In the genomic region with DNA sequence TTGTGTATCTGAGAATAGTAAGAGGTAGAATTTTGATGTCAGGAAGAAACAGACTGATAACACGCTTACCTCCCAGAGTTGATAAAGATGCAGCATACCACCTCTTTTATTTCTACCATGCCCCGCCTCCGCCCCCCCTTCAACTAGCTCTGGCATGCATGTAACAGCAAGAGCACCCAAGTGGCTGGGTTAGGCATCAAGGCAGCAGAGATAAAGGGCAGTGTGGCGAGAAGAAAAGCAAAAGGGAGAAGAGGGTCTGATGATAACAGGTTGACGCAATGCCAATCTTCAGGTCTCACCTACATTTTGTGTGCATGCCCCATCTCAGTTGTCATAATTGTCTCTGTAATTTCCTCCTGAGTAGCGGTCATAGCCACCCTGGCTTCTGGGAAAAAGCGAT, we compare ENCODE assay signal across 22 mouse cellular contexts. TPM values are rescaled to one million over a fixed set of nuclear protein-coding genes. Genes with fewer than 3 reads are reported as not detected.
DNase-seq lines count a peak whose midpoint lies in the region; ATAC-seq and TF ChIP-seq lines count a peak whose summit lies in the region.
"Had no signal": no experiment of that assay in that cellular context is flagged by ENCODE, and none has a peak within 500 bp of the region (broad histone marks: within the 10 kb centered on the region; RNA-seq: fewer than 3 reads in every experiment).

No protein-coding gene starts in this region.

- H3ac ChIP-seq in C2C12 (ENCODE audit: control insufficient read depth, insufficient read length, low read depth): no peak overlapping the region

- H3K4me3 ChIP-seq in erythroblast, embryonic 14.5 days (replicated peaks): peak overlapping the region; percentile 93
- peak overlapping the region; percentile 14 for H3K4me3 ChIP-seq in C2C12 (ENCODE audit: insufficient read depth, poor library complexity, severe bottlenecking)
- H3K4me3 ChIP-seq in limb, embryonic 10.5 days: 0 out of 2 replicates have a peak overlapping the region, but pooled peaks have one; percentile 4
- no peak overlapping the region for H3K4me3 ChIP-seq in liver, embryonic 15.5 days (replicated peaks)
- H3K4me3 ChIP-seq in hindbrain, embryonic 13.5 days: no peak overlapping the region
- H3K4me3 ChIP-seq: megakaryocyte, embryonic 14.5 days; neural tube, embryonic 15.5 days had no signal

- no peak overlapping the region for H3K9ac ChIP-seq in liver, embryonic 15.5 days
- no peak overlapping the region for H3K9ac ChIP-seq in hindbrain, embryonic 13.5 days
- H3K9ac ChIP-seq: embryonic facial prominence, embryonic 15.5 days; forebrain, embryonic 15.5 days; heart, embryonic 15.5 days; neural tube, embryonic 15.5 days had no signal

- peaks cover 67% of the 10 kb centered on the region for H3K36me3 ChIP-seq in erythroblast, embryonic 14.5 days (ENCODE audit: control insufficient read depth)
- H3K36me3 ChIP-seq in C2C12 (ENCODE audit: control insufficient read depth, insufficient read depth): peaks cover 65% of the 10 kb centered on the region
- H3K36me3 ChIP-seq in limb, embryonic 10.5 days: peaks cover 61% of the 10 kb centered on the region
- H3K36me3 ChIP-seq in liver, embryonic 15.5 days (replicated peaks): peaks cover 59% of the 10 kb centered on the region
- H3K36me3 ChIP-seq in hindbrain, embryonic 13.5 days: peaks cover 28% of the 10 kb centered on the region

- no peak overlapping the region for H3K27ac ChIP-seq in limb, embryonic 10.5 days
- no peak overlapping the region for H3K27ac ChIP-seq in liver, embryonic 15.5 days (replicated peaks)
- no peak overlapping the region for H3K27ac ChIP-seq in hindbrain, embryonic 13.5 days
- H3K27ac ChIP-seq: embryonic facial prominence, embryonic 15.5 days; forebrain, embryonic 15.5 days; heart, embryonic 15.5 days; neural tube, embryonic 15.5 days had no signal

- intact Hi-C loops in left cerebral cortex, postnatal 36 days (cut with DNase I): no loop called here

- H3K79me3 ChIP-seq in C2C12 (ENCODE audit: low read depth): peaks cover 26% of the 10 kb centered on the region

- peaks cover 47% of the 10 kb centered on the region for H3K79me2 ChIP-seq in C2C12 (ENCODE audit: control insufficient read depth, insufficient read depth)

- H3K4me2 ChIP-seq in liver, embryonic 15.5 days: peak overlapping the region; percentile 82; the same call in 1 of the 2 replicates
- H3K4me2 ChIP-seq in hindbrain, embryonic 13.5 days: no peak overlapping the region

- 92% methylated on average over 7 of the region's 7 CpGs for WGBS in limb, embryonic 10.5 days
- WGBS in liver, embryonic 15.5 days (ENCODE audit: insufficient replicate concordance): 52% methylated on average over 7 of the region's 7 CpGs
- WGBS in hindbrain, embryonic 13.5 days: 93% methylated on average over 7 of the region's 7 CpGs

- no peaks in the 10 kb centered on the region for H3K27me3 ChIP-seq in erythroblast, embryonic 14.5 days (ENCODE audit: control insufficient read depth)
- no peaks in the 10 kb centered on the region for H3K27me3 ChIP-seq in C2C12 (ENCODE audit: control insufficient read depth, insufficient read depth, insufficient read length)
- H3K27me3 ChIP-seq in limb, embryonic 10.5 days (ENCODE audit: low read depth, poor library complexity, severe bottlenecking): no peaks in the 10 kb centered on the region
- no peaks in the 10 kb centered on the region for H3K27me3 ChIP-seq in liver, embryonic 15.5 days
- no peaks in the 10 kb centered on the region for H3K27me3 ChIP-seq in hindbrain, embryonic 13.5 days
- H3K27me3 ChIP-seq: embryonic facial prominence, embryonic 15.5 days; forebrain, embryonic 15.5 days; heart, embryonic 15.5 days; megakaryocyte, embryonic 14.5 days; neural tube, embryonic 15.5 days had no signal

- TF ChIP-seq CTCF in C2C12 (IDR thresholded peaks at IDR 0.05; ENCODE audit: control insufficient read depth, insufficient read depth, insufficient read length): no peak

- no peak for ATAC-seq in erythroblast, adult 5-6 weeks (replicated peaks; ENCODE audit: low FRiP score, poor library complexity, severe bottlenecking)
- ATAC-seq in liver, embryonic 15.5 days (ENCODE audit: insufficient read depth): no peak
- no peak for ATAC-seq in hindbrain, embryonic 13.5 days (ENCODE audit: low FRiP score)
- ATAC-seq: forebrain, embryonic 15.5 days; lung, postnatal 0 days; Patski had no signal

- H3K9me3 ChIP-seq in erythroblast, embryonic 14.5 days (ENCODE audit: control insufficient read depth, low read length): peaks cover 9% of the 10 kb centered on the region
- no peaks in the 10 kb centered on the region for H3K9me3 ChIP-seq in limb, embryonic 10.5 days (replicated peaks)
- H3K9me3 ChIP-seq in liver, embryonic 15.5 days (replicated peaks): no peaks in the 10 kb centered on the region
- H3K9me3 ChIP-seq in hindbrain, embryonic 13.5 days: no peaks in the 10 kb centered on the region
- H3K9me3 ChIP-seq: embryonic facial prominence, embryonic 15.5 days; forebrain, embryonic 15.5 days; heart, embryonic 15.5 days; neural tube, embryonic 15.5 days had no signal

- DNase-seq in limb, embryonic 10.5 days (ENCODE audit: low spot score): no peak
- no peak for DNase-seq in left cerebral cortex, postnatal 36 days (ENCODE audit: low spot score in 2 of 2)
- DNase-seq in urinary bladder, postnatal 36 days (ENCODE audit: low spot score in 2 of 2): no peak
- DNase-seq: adrenal gland, postnatal 36 days; cerebellum, adult 9-11 months; embryo, embryonic 11 days; heart, adult 11 months; kidney, adult 8-10 months; kidney, postnatal 4 days; thymus, postnatal 36 days had no signal

- H3K4me1 ChIP-seq in erythroblast, embryonic 14.5 days (ENCODE audit: control insufficient read depth): peaks cover 41% of the 10 kb centered on the region
- peaks cover 7% of the 10 kb centered on the region; the same call in 1 of the 2 replicates for H3K4me1 ChIP-seq in limb, embryonic 10.5 days
- peaks cover 20% of the 10 kb centered on the region for H3K4me1 ChIP-seq in liver, embryonic 15.5 days (replicated peaks)
- H3K4me1 ChIP-seq in hindbrain, embryonic 13.5 days (replicated peaks): peaks cover 11% of the 10 kb centered on the region

TF ChIP-seq in C2C12, 6 proteins besides CTCF, POLR2A, EP300 and RAD21:
- TF ChIP-seq FOSL1 (IDR thresholded peaks at IDR 0.05; ENCODE audit: insufficient read depth, low read length, poor library complexity, severe bottlenecking) (no peak), CEBPB (IDR thresholded peaks at IDR 0.05; ENCODE audit: low read depth) (no peak)

RNA-seq across cellular contexts. Expression of a gene that starts 2.7 kb away (rescaled TPM):
- 9.4 and 12.0 TPM in 2 replicates for polyA plus RNA-seq in erythroblast, embryonic 14.5 days (2012)
- 309 and 358 TPM in 2 replicates for total RNA-seq in erythroblast, adult 5-6 weeks (2015; ENCODE audit: low replicate concordance)
- 298 and 314 TPM in 2 replicates for total RNA-seq in erythroblast, adult 5-6 weeks (2017; ENCODE audit: low replicate concordance)
- polyA plus RNA-seq in C2C12 (2012; fragmentation: generic; extraction: Trizol): 537 TPM
- 505 and 510 TPM in 2 replicates for polyA plus RNA-seq in limb, embryonic 10.5 days (2016; fragmentation: Nextera tagmentation; extraction: Ambion mirVana)
- 228 and 253 TPM in 2 replicates for polyA plus RNA-seq in liver, embryonic 15.5 days (2015; fragmentation: Nextera tagmentation; extraction: Ambion mirVana)
- polyA plus RNA-seq in hindbrain, embryonic 13.5 days (2015; fragmentation: Nextera tagmentation; extraction: Ambion mirVana): 336 and 358 TPM in 2 replicates
- 100 to 1,000 TPM; 124 to 126 TPM for total RNA-seq in left cerebral cortex, postnatal 36 days (2021)

RNA-seq across cellular contexts. Expression of a gene that starts 10.3 kb away (rescaled TPM):
- polyA plus RNA-seq in erythroblast, embryonic 14.5 days (2012): 0.95 and 1.1 TPM in 2 replicates
- 3.1 and 7.7 TPM in 2 replicates for total RNA-seq in erythroblast, adult 5-6 weeks (2015; ENCODE audit: low replicate concordance)
- total RNA-seq in erythroblast, adult 5-6 weeks (2017; ENCODE audit: low replicate concordance): 7.9 and 15.5 TPM in 2 replicates
- polyA plus RNA-seq in C2C12 (2012; fragmentation: generic; extraction: Trizol): 11.1 TPM
- polyA plus RNA-seq in limb, embryonic 10.5 days (2016; fragmentation: Nextera tagmentation; extraction: Ambion mirVana): 13.9 and 18.7 TPM in 2 replicates
- polyA plus RNA-seq in liver, embryonic 15.5 days (2015; fragmentation: Nextera tagmentation; extraction: Ambion mirVana): 6.0 and 6.2 TPM in 2 replicates
- 58.5 and 60.9 TPM in 2 replicates for polyA plus RNA-seq in hindbrain, embryonic 13.5 days (2015; fragmentation: Nextera tagmentation; extraction: Ambion mirVana)
- total RNA-seq in left cerebral cortex, postnatal 36 days (2021): 100 to 1,000 TPM; 203 TPM

RNA-seq across cellular contexts. Expression of a gene that starts 33.0 kb away (rescaled TPM):
- 0.32 and 0.50 TPM in 2 replicates for polyA plus RNA-seq in erythroblast, embryonic 14.5 days (2012)
- 1.7 and 4.2 TPM in 2 replicates for total RNA-seq in erythroblast, adult 5-6 weeks (2015; ENCODE audit: low replicate concordance)
- total RNA-seq in erythroblast, adult 5-6 weeks (2017; ENCODE audit: low replicate concordance): 0.56 and 1.1 TPM in 2 replicates
- polyA plus RNA-seq in C2C12 (2012; fragmentation: generic; extraction: Trizol): 9.9 TPM
- 12.5 and 12.7 TPM in 2 replicates for polyA plus RNA-seq in limb, embryonic 10.5 days (2016; fragmentation: Nextera tagmentation; extraction: Ambion mirVana)
- 4.9 and 5.5 TPM in 2 replicates for polyA plus RNA-seq in liver, embryonic 15.5 days (2015; fragmentation: Nextera tagmentation; extraction: Ambion mirVana)
- 19.8 and 21.0 TPM in 2 replicates for polyA plus RNA-seq in hindbrain, embryonic 13.5 days (2015; fragmentation: Nextera tagmentation; extraction: Ambion mirVana)
- total RNA-seq in left cerebral cortex, postnatal 36 days (2021): 10 to 100 TPM; 15.9 to 16.8 TPM

RNA-seq across cellular contexts. Expression of a gene that starts 50.4 kb away (rescaled TPM):
- polyA plus RNA-seq in erythroblast, embryonic 14.5 days (2012): 0.47 and 0.57 TPM in 2 replicates
- 6.1 and 22.2 TPM in 2 replicates for total RNA-seq in erythroblast, adult 5-6 weeks (2015; ENCODE audit: low replicate concordance)
- total RNA-seq in erythroblast, adult 5-6 weeks (2017; ENCODE audit: low replicate concordance): 4.0 and 13.0 TPM in 2 replicates
- polyA plus RNA-seq in C2C12 (2012; fragmentation: generic; extraction: Trizol): 73.1 TPM
- 23.5 and 25.7 TPM in 2 replicates for polyA plus RNA-seq in limb, embryonic 10.5 days (2016; fragmentation: Nextera tagmentation; extraction: Ambion mirVana)
- polyA plus RNA-seq in liver, embryonic 15.5 days (2015; fragmentation: Nextera tagmentation; extraction: Ambion mirVana): 81.1 and 91.0 TPM in 2 replicates
- polyA plus RNA-seq in hindbrain, embryonic 13.5 days (2015; fragmentation: Nextera tagmentation; extraction: Ambion mirVana): 26.4 and 29.5 TPM in 2 replicates
- total RNA-seq in left cerebral cortex, postnatal 36 days (2021): 10 to 100 TPM; 33.5 to 35.9 TPM

RNA-seq across cellular contexts. Expression of a gene that starts 52.6 kb away (rescaled TPM):
- 2.2 and 2.8 TPM in 2 replicates for polyA plus RNA-seq in erythroblast, embryonic 14.5 days (2012)
- total RNA-seq in erythroblast, adult 5-6 weeks (2015; ENCODE audit: low replicate concordance): 24.4 and 27.2 TPM in 2 replicates
- total RNA-seq in erythroblast, adult 5-6 weeks (2017; ENCODE audit: low replicate concordance): 19.1 and 27.3 TPM in 2 replicates
- 0.74 TPM for polyA plus RNA-seq in C2C12 (2012; fragmentation: generic; extraction: Trizol)
- 0.14 and 0.18 TPM in 2 replicates for polyA plus RNA-seq in limb, embryonic 10.5 days (2016; fragmentation: Nextera tagmentation; extraction: Ambion mirVana)
- 2.1 and 2.2 TPM in 2 replicates for polyA plus RNA-seq in liver, embryonic 15.5 days (2015; fragmentation: Nextera tagmentation; extraction: Ambion mirVana)
- 0.12 and 0.18 TPM in 2 replicates for polyA plus RNA-seq in hindbrain, embryonic 13.5 days (2015; fragmentation: Nextera tagmentation; extraction: Ambion mirVana)
- total RNA-seq in left cerebral cortex, postnatal 36 days (2021): 1 to 10 TPM; 1.5 to 1.6 TPM
- polyA plus RNA-seq: forebrain, embryonic 15.5 days had no signal

Comparison
In these comparisons a context has a peak if more than half of its experiments do, and no peak if none do; other contexts are left out.
1. H3K4me3 ChIP-seq: peak in erythroblast, embryonic 14.5 days (single experiment), C2C12 (single experiment) and limb, embryonic 10.5 days (single experiment); none in liver, embryonic 15.5 days (single experiment) and hindbrain, embryonic 13.5 days (single experiment).
2. RNA of a gene that starts 2.7 kb away (polyA plus RNA-seq): 537 TPM in C2C12 (single experiment), 505 to 510 TPM in limb, embryonic 10.5 days, 336 to 358 TPM in hindbrain, embryonic 13.5 days and 228 to 253 TPM in liver, embryonic 15.5 days; 9.4 to 12.0 TPM in erythroblast, embryonic 14.5 days; every median in the first group is over 10 times any median in the second.